Mouse (Mus musculus): ENCODE results near the gene Ngrn.

DNA sequence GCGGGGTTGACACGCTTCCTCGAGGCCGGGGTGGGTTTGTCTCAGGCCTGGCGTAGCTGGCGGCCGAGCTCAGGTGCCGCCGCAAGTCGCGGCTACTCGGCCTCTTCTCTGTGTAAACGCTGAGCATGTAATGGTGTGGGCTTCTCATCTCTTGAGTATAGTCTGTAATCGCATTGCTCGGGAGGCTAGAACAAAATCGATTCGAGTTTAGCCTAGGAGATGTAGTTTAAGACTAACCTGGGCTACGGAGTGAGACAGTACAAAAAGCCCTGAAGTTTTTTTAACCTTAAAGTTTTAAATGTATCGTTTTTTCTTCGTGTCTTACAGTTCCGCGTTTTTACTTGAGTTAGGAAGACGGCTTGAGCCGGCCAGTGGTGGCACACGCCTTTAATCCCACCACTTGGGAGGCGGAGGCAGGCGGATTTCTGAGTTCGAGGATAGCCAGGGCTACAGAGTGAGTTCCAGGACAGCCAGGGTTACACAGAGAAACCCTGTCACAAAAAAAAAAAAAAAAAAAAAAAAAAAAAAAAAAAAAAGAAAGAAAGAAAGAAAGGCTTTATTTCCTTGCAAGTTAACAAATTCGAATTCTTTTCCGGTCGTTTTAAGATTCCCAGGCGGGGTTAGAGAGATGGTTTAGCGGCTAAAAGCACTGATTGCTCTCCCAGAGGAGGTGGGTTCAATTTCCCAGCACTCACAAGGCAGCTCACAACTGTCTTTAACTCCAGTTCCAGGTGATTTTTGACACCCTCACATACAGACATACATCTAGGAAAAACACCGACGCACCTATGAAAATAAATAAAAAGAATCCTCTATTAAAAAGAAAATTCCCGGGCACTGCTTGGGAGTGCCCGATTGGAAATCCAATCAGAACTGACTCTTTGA lies 34.0 kb downstream of the Ngrn start:
- TF ChIP-seq EP300 (IDR thresholded peaks at IDR 0.05; ENCODE audit: low read depth) (no peak), CTCF (IDR thresholded peaks at IDR 0.05; ENCODE audit: low read depth) (no peak)

Data from liver, postnatal 0 days (tissue).